Comparison of ENCODE assay signal across 8 mouse cellular contexts in the genomic region with DNA sequence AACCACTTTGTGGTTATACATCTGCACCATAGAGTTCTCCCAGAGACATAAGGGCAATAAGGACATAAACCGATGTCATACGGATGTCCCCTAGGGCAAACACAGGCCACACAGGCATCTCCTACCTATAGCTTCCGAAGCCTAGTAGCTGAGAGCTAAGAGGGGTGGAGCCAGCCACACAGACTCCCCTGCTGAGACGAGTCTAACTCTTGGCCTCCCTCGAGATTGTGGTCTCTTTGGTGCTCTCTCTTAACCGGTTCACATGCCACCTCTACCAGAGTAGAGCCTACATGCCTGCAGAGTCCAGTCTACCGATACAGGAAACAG. TPM values are rescaled to one million over a fixed set of nuclear protein-coding genes. Genes with fewer than 3 reads are reported as not detected.
DNase-seq lines count a peak whose midpoint lies in the region; ATAC-seq lines count a peak whose summit lies in the region.

No protein-coding gene starts in this region.

- H3K9me3 ChIP-seq in forebrain, embryonic 14.5 days (replicated peaks; ENCODE audit: control insufficient read depth, low read length): no peaks in the 10 kb centered on the region
- H3K9me3 ChIP-seq in liver, embryonic 15.5 days (replicated peaks): no peaks in the 10 kb centered on the region

- WGBS in forebrain, embryonic 14.5 days: 13% methylated on average over 7 of the region's 7 CpGs
- 4% methylated on average over 7 of the region's 7 CpGs for WGBS in liver, embryonic 15.5 days (ENCODE audit: insufficient replicate concordance)

- H3K36me3 ChIP-seq in forebrain, embryonic 14.5 days (ENCODE audit: control insufficient read depth, insufficient read depth, low read length): no peaks in the 10 kb centered on the region
- H3K36me3 ChIP-seq in liver, embryonic 15.5 days (replicated peaks): peaks cover 20% of the 10 kb centered on the region

- no peak for ATAC-seq in forebrain, embryonic 14.5 days
- ATAC-seq in liver, embryonic 15.5 days (ENCODE audit: insufficient read depth): peak; percentile 33

- peak; percentile 62 for DNase-seq in cerebellum, adult 11-12 months
- DNase-seq in cerebellum, adult 11 months: no peak
- DNase-seq in CD4-positive helper T cell, adult 2 months (ENCODE audit: low read depth, low spot score): peak; percentile 45
- no peak for DNase-seq in forebrain, embryonic 14.5 days (ENCODE audit: low spot score)
- peak; percentile 56 for DNase-seq in thymus, postnatal 4 days
- no peak for DNase-seq in gastrocnemius, postnatal 4 days (ENCODE audit: low spot score in 2 of 2)
- no peak for DNase-seq in retina, postnatal 1 day

- H3K27ac ChIP-seq in forebrain, embryonic 14.5 days (ENCODE audit: low read depth, low read length): no peak overlapping the region
- peak overlapping the region; percentile 77 for H3K27ac ChIP-seq in liver, embryonic 15.5 days (replicated peaks)

- peaks cover 6% of the 10 kb centered on the region; the same call in 1 of the 2 replicates for H3K4me1 ChIP-seq in forebrain, embryonic 14.5 days (ENCODE audit: control insufficient read depth, insufficient read depth, low read length)
- peaks cover 34% of the 10 kb centered on the region for H3K4me1 ChIP-seq in liver, embryonic 15.5 days (replicated peaks)

- peak overlapping the region; percentile 69 for H3K9ac ChIP-seq in forebrain, embryonic 14.5 days (ENCODE audit: low read length)
- peak overlapping the region; percentile 66 for H3K9ac ChIP-seq in liver, embryonic 15.5 days

- no peaks in the 10 kb centered on the region for H3K27me3 ChIP-seq in forebrain, embryonic 14.5 days (replicated peaks; ENCODE audit: control insufficient read depth, insufficient read depth, low read length)
- no peaks in the 10 kb centered on the region for H3K27me3 ChIP-seq in liver, embryonic 15.5 days

- H3K4me2 ChIP-seq in forebrain, embryonic 14.5 days (ENCODE audit: low read length): peak overlapping the region; percentile 99
- H3K4me2 ChIP-seq in liver, embryonic 15.5 days: peak overlapping the region; percentile 88

- peak overlapping the region; percentile 62 for H3K4me3 ChIP-seq in forebrain, embryonic 14.5 days (ENCODE audit: low read depth, low read length)
- peak overlapping the region; percentile 69 for H3K4me3 ChIP-seq in liver, embryonic 15.5 days (replicated peaks)

RNA-seq across cellular contexts. Expression of a gene that starts 1.1 kb away (rescaled TPM):
- polyA plus RNA-seq in forebrain, embryonic 14.5 days (2014; fragmentation: Nextera tagmentation; extraction: Ambion mirVana): 15.9 and 17.0 TPM in 2 replicates
- polyA plus RNA-seq in liver, embryonic 15.5 days (2015; fragmentation: Nextera tagmentation; extraction: Ambion mirVana): 37.3 and 39.3 TPM in 2 replicates
- 10 to 100 TPM; 46.1 to 48.6 TPM for total RNA-seq in gastrocnemius, postnatal 4 days (2021)

RNA-seq across cellular contexts. Expression of a gene that starts 6.2 kb away (rescaled TPM):
- polyA plus RNA-seq in forebrain, embryonic 14.5 days (2014; fragmentation: Nextera tagmentation; extraction: Ambion mirVana): 11.6 and 12.2 TPM in 2 replicates
- polyA plus RNA-seq in liver, embryonic 15.5 days (2015; fragmentation: Nextera tagmentation; extraction: Ambion mirVana): 8.1 and 9.3 TPM in 2 replicates
- total RNA-seq in gastrocnemius, postnatal 4 days (2021): 10 to 100 TPM; 11.7 to 12.0 TPM

RNA-seq across cellular contexts. Expression of a gene that starts 7.4 kb away (rescaled TPM):
- 60.5 and 66.0 TPM in 2 replicates for polyA plus RNA-seq in forebrain, embryonic 14.5 days (2014; fragmentation: Nextera tagmentation; extraction: Ambion mirVana)
- polyA plus RNA-seq in liver, embryonic 15.5 days (2015; fragmentation: Nextera tagmentation; extraction: Ambion mirVana): 46.4 and 49.4 TPM in 2 replicates
- 10 to 100 TPM; 20.0 to 21.3 TPM for total RNA-seq in gastrocnemius, postnatal 4 days (2021)

RNA-seq across cellular contexts. Expression of a gene that starts 13.2 kb away (rescaled TPM):
- 0.36 and 0.47 TPM in 2 replicates for polyA plus RNA-seq in forebrain, embryonic 14.5 days (2014; fragmentation: Nextera tagmentation; extraction: Ambion mirVana)
- 0.35 and 0.59 TPM in 2 replicates for polyA plus RNA-seq in liver, embryonic 15.5 days (2015; fragmentation: Nextera tagmentation; extraction: Ambion mirVana)
- total RNA-seq in gastrocnemius, postnatal 4 days (2021): 1 to 10 TPM in 1 of 2 experiments, under 1 TPM in 1; 0.88 to 1.4 TPM

RNA-seq across cellular contexts. Expression of a gene that starts 22.8 kb away (rescaled TPM):
- 9.6 and 11.3 TPM in 2 replicates for polyA plus RNA-seq in forebrain, embryonic 14.5 days (2014; fragmentation: Nextera tagmentation; extraction: Ambion mirVana)
- 10.8 and 12.6 TPM in 2 replicates for polyA plus RNA-seq in liver, embryonic 15.5 days (2015; fragmentation: Nextera tagmentation; extraction: Ambion mirVana)
- total RNA-seq in gastrocnemius, postnatal 4 days (2021): 10 to 100 TPM; 34.9 to 41.5 TPM

Comparison
In these comparisons a context has a peak if more than half of its experiments do, and no peak if none do; other contexts are left out.
1. DNase-seq: peak in cerebellum, adult 11-12 months (single experiment), CD4-positive helper T cell, adult 2 months (single experiment) and thymus, postnatal 4 days (single experiment); none in cerebellum, adult 11 months (single experiment), forebrain, embryonic 14.5 days (single experiment), gastrocnemius, postnatal 4 days (0 of 2) and retina, postnatal 1 day (single experiment).